Mouse (Mus musculus): Measurements from ENCODE around the gene Hexb. TPM values are rescaled to one million over a fixed set of nuclear protein-coding genes. Genes with fewer than 3 reads are reported as not detected.

Gene Hexb
- polyA plus RNA-seq (2012; rRNA removed) = 12.1 and 17.6 TPM in 2 replicates

GRCm38 (mm10) chr13:97197932-97198562 lies at the start of gene Hexb:
TSS of gene Hexb (minus strand) at chr13:97198357.

DNA sequence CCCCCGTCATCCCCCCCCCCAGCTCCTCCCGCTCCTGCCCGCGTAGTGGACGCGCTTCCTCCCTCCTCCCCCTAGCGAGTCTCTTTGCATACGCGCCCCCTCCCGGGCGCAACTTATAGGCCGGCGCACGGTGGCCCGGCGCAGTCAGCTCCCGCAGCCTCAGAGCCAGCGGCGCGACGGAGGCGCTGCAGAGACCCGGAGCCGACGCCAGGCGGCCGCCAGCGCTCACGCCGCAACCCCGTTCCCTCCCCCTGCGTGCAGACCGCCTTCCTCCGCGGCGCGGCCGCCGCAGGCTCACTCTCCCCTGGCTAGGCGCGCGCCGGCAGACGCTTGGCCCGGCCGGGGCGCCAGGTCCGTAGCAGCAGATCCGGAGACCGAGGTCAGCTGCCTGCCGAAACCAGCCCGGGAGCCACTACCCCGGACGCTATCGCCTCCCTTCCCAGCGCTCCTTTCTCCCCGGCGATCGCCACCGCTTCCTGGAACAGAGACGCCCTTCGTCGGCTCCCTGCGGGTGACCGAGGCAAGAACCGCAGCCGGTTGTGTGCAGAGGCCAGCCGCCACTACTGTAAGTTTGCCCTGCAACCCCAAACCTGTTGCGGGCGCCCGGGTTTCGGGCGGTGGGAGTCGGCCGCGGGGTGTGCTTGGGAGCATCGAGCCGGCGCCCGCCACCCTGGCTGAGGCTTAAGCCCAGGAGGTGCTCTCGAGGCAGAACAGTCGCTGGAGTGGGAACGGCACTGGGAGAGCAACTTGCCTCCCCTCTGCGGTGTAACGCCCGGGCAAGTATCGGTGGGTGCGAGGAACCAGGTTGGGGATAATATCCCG lies 43.0 kb upstream of the Hexb start, which contains the start of gene Enc1:
Enc1 (plus strand) TSS at position 141 of the 822 bp plus-strand sequence.

DNA sequence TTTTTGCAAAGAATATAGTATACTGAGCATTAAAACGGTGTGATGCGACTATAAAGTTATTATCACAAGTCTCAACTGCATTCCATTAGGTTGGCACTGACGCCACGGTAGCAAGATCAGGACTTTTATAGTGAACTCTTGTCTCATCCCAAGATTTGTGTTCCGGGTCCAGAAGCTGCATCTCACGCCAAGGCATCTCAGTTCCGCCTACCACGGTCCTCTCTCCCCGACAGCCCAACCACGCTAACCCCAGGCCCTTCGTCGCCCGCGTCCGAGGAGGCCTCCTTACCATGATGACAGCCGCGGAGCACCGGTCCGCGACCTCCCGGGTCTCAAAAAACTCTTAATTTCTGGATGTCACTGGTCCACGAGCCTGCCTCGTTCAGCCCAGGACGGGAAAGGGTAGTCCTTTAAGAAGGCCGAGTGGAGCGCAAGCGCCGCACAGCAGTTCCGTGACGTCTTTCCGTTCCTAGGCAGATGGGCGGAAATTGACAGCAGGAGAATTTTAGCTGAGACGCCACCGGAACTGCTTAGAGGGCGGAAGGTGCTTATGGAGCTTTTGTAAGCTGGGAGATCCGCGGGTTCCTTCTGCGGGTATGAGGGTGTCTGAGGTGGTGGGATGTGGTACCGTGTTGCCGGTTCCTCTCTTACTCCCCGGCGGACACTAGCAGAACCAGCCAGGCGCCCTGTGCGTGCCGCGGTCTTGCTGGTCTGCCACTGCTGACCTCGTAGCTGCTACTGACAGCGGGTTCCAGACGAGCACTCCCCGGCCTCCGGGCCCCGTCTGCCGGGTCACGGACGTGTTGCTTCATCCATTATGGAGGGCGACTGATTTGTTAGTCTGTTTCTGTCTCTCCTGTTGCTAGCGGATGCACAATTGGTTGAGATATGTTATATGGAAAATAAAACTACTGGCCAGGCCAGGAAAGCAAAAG lies 60.4 kb downstream of the Hexb start, which contains the start of the genes Gfm2 and Nsa2:
Gfm2 (plus strand) TSS at position 472 of the 935 bp plus-strand sequence.
Nsa2 (minus strand) TSS at position 472 of the 935 bp plus-strand sequence.

Other genes with a start within 250 kb of the Hexb start
- gene 1700029F12Rik, start 164.0 kb downstream of the Hexb start, polyA plus RNA-seq (2012; rRNA removed) = not detected in 2 replicates
- 5.5 and 6.5 TPM in 2 replicates for gene Fam169a, start 131.1 kb downstream of the Hexb start, polyA plus RNA-seq (2012; rRNA removed)
- 0.35 and 0.52 TPM in 2 replicates for gene Gm6169, start 99.1 kb downstream of the Hexb start, polyA plus RNA-seq (2012; rRNA removed)
- gene Gfm2, start 60.4 kb downstream of the Hexb start, polyA plus RNA-seq (2012; rRNA removed) = 33.2 and 33.8 TPM in 2 replicates
- 155 and 214 TPM in 2 replicates for gene Nsa2, start 60.4 kb downstream of the Hexb start, polyA plus RNA-seq (2012; rRNA removed)
- 59.1 and 63.5 TPM in 2 replicates for gene Enc1, start 42.7 kb upstream of the Hexb start, polyA plus RNA-seq (2012; rRNA removed)

Measured in central nervous system, embryonic 11.5 days (tissue).